Mouse (Mus musculus) left cerebral cortex, postnatal 4 days (tissue): ENCODE data around the gene Ctla4. TPM values are rescaled to one million over a fixed set of nuclear protein-coding genes. Genes with fewer than 3 reads are reported as not detected.

Experiments
- DNase-seq: peaks from one replicate; pipeline ENCODE4 v3.0.0-alpha.2; 2022
- intact Hi-C: fragments of 180-260 bp; cut with DNase I; formaldehyde crosslinking; loops from one replicate; pipeline ENCODE4 v1.15.1; 2025
- total RNA-seq, 2 experiments: library from RNA; stranded (reverse); gene quantifications; 2 replicates each; pipeline ENCODE4 v1.2.3; 2021

Ctla4 gene
- not detected for total RNA-seq

- intact Hi-C loops = no loop called here
- no peak for DNase-seq
Observed at GRCm38 (mm10) chr1:60886981-60887380, at the start of gene Ctla4. Gene Ctla4, plus strand, starts transcription at chr1:60887000.

GRCm38 (mm10) chr1:60839161-60839560 lies 47.6 kb upstream of the Ctla4 start:
- intact Hi-C loops = no loop called here
- DNase-seq = no peak

- intact Hi-C loops = no loop called here
- DNase-seq = no peak
Observed at GRCm38 (mm10) chr1:60845318-60846060, 41.3 kb upstream of the Ctla4 start.

- no peak for DNase-seq
- intact Hi-C loops = no loop called here
Observed at GRCm38 (mm10) chr1:60846616-60847275, 40.1 kb upstream of the Ctla4 start.

- intact Hi-C loops = no loop called here
- DNase-seq = no peak
Observed at GRCm38 (mm10) chr1:60849112-60849511, 37.7 kb upstream of the Ctla4 start.

GRCm38 (mm10) chr1:60849816-60850215 lies 37.0 kb upstream of the Ctla4 start:
- intact Hi-C loops = loop anchor here (10.0 kb wide), 1 partner anchor 355 kb away; no protein-coding TSS in a partner anchor
- DNase-seq = no peak

- DNase-seq = no peak
- intact Hi-C loops = loop anchor here (10.0 kb wide), 1 partner anchor 356 kb away; no protein-coding TSS in a partner anchor
Observed at GRCm38 (mm10) chr1:60851041-60851781, 35.6 kb upstream of the Ctla4 start.

- DNase-seq = no peak
- intact Hi-C loops = loop anchor here (10.0 kb wide), 1 partner anchor 357 kb away; no protein-coding TSS in a partner anchor
Observed at GRCm38 (mm10) chr1:60852075-60852769, 34.6 kb upstream of the Ctla4 start.

GRCm38 (mm10) chr1:60852770-60853147 lies 34.0 kb upstream of the Ctla4 start:
- intact Hi-C loops = loop anchor here (10.0 kb wide), 1 partner anchor 358 kb away; no protein-coding TSS in a partner anchor
- DNase-seq = no peak

- intact Hi-C loops = loop anchor here (10.0 kb wide), 1 partner anchor 359 kb away; no protein-coding TSS in a partner anchor
- no peak for DNase-seq
Observed at GRCm38 (mm10) chr1:60853330-60853956, 33.4 kb upstream of the Ctla4 start.

- intact Hi-C loops = loop anchor here (10.0 kb wide), 1 partner anchor 359 kb away; no protein-coding TSS in a partner anchor
- peak; percentile 25 for DNase-seq
Observed at GRCm38 (mm10) chr1:60853991-60854390, 32.8 kb upstream of the Ctla4 start.

- intact Hi-C loops = loop anchor here (10.0 kb wide), 1 partner anchor 363 kb away; no protein-coding TSS in a partner anchor
- DNase-seq = no peak
Observed at GRCm38 (mm10) chr1:60857351-60858220, 29.2 kb upstream of the Ctla4 start.

GRCm38 (mm10) chr1:60859159-60859558 lies 27.6 kb upstream of the Ctla4 start:
- DNase-seq = no peak
- intact Hi-C loops = loop anchor here (10.0 kb wide), 1 partner anchor 364 kb away; no protein-coding TSS in a partner anchor

GRCm38 (mm10) chr1:60859842-60860241 lies 27.0 kb upstream of the Ctla4 start:
- DNase-seq = no peak
- intact Hi-C loops = loop anchor here (5.0 to 10.0 kb wide), 2 partner anchors 293 to 365 kb away; partner anchors contain the start of gene Raph1

GRCm38 (mm10) chr1:60860357-60860946 lies 26.3 kb upstream of the Ctla4 start:
- intact Hi-C loops = loop anchor here (5.0 kb wide), 1 partner anchor 293 kb away; the partner anchor contains the start of gene Raph1
- no peak for DNase-seq

GRCm38 (mm10) chr1:60860955-60861354 lies 25.8 kb upstream of the Ctla4 start:
- no peak for DNase-seq
- intact Hi-C loops = loop anchor here (5.0 kb wide), 1 partner anchor 294 kb away; the partner anchor contains the start of gene Raph1

- DNase-seq = no peak
- intact Hi-C loops = loop anchor here (5.0 kb wide), 1 partner anchor 294 kb away; the partner anchor contains the start of gene Raph1
Observed at GRCm38 (mm10) chr1:60861431-60861830, 25.4 kb upstream of the Ctla4 start.

- intact Hi-C loops = loop anchor here (5.0 kb wide), 1 partner anchor 295 kb away; the partner anchor contains the start of gene Raph1
- DNase-seq = no peak
Observed at GRCm38 (mm10) chr1:60862510-60862909, 24.3 kb upstream of the Ctla4 start.
